Mouse (Mus musculus): ENCODE measurements around the gene Sept3. TPM values are rescaled to one million over a fixed set of nuclear protein-coding genes. Genes with fewer than 3 reads are reported as not detected.

Gene Sept3
- polyA plus RNA-seq, 1 experiment = 252 TPM

- 74% methylated on average over 12 of the region's 12 CpGs for WGBS
- Histone ChIP-seq H3K4me3 (ENCODE audit: insufficient read depth, low read depth, low read length) (no peak overlapping the region), H3K27ac (ENCODE audit: insufficient read depth, low read depth, low read length) (no peak overlapping the region), H3K4me1 (ENCODE audit: control insufficient read depth, insufficient read depth, low read length) (no peaks in the 10 kb centered on the region)
- TF ChIP-seq CTCF (IDR thresholded peaks at IDR 0.05; ENCODE audit: insufficient read depth, low read depth, low read length) = no peak
- TF ChIP-seq POLR2A (IDR thresholded peaks at IDR 0.05; ENCODE audit: insufficient read depth, low read depth, low read length) = no peak
Observed at GRCm38 (mm10) chr15:82286157-82286556, 11.5 kb downstream of the Sept3 start.

GRCm38 (mm10) chr15:82290252-82290651, 15.6 kb downstream of the Sept3 start:
- Histone ChIP-seq H3K27ac (ENCODE audit: insufficient read depth, low read depth, low read length) (no peak overlapping the region), H3K4me3 (ENCODE audit: insufficient read depth, low read depth, low read length) (no peak overlapping the region), H3K4me1 (ENCODE audit: control insufficient read depth, insufficient read depth, low read length) (peaks cover 5% of the 10 kb centered on the region)
- 88% methylated on average over 7 of the region's 7 CpGs for WGBS
- no peak for TF ChIP-seq CTCF (IDR thresholded peaks at IDR 0.05; ENCODE audit: insufficient read depth, low read depth, low read length)
- TF ChIP-seq POLR2A (IDR thresholded peaks at IDR 0.05; ENCODE audit: insufficient read depth, low read depth, low read length) = no peak

GRCm38 (mm10) chr15:82292851-82293250, 18.2 kb downstream of the Sept3 start:
- Histone ChIP-seq H3K27ac (ENCODE audit: insufficient read depth, low read depth, low read length) (no peak overlapping the region), H3K4me3 (ENCODE audit: insufficient read depth, low read depth, low read length) (no peak overlapping the region)
- WGBS = 36% methylated on average over 5 of the region's 5 CpGs

GRCm38 (mm10) chr15:82293271-82293711, 18.6 kb downstream of the Sept3 start:
- 10% methylated on average over 7 of the region's 7 CpGs for WGBS
- Histone ChIP-seq H3K4me1 (ENCODE audit: control insufficient read depth, insufficient read depth, low read length) (peaks cover 5% of the 10 kb centered on the region), H3K27ac (ENCODE audit: insufficient read depth, low read depth, low read length) (no peak overlapping the region), H3K4me3 (ENCODE audit: insufficient read depth, low read depth, low read length) (no peak overlapping the region)
- no peak for TF ChIP-seq POLR2A (IDR thresholded peaks at IDR 0.05; ENCODE audit: insufficient read depth, low read depth, low read length)
- TF ChIP-seq CTCF (IDR thresholded peaks at IDR 0.05; ENCODE audit: insufficient read depth, low read depth, low read length) = no peak

More at GRCm38 (mm10) chr15:82292851-82293250, 18.2 kb downstream of the Sept3 start:
- peaks cover 5% of the 10 kb centered on the region for H3K4me1 ChIP-seq (ENCODE audit: control insufficient read depth, insufficient read depth, low read length)
- TF ChIP-seq CTCF (IDR thresholded peaks at IDR 0.05; ENCODE audit: insufficient read depth, low read depth, low read length) = no peak
- TF ChIP-seq POLR2A (IDR thresholded peaks at IDR 0.05; ENCODE audit: insufficient read depth, low read depth, low read length) = no peak

GRCm38 (mm10) chr15:82294059-82294458, 19.4 kb downstream of the Sept3 start:
- Histone ChIP-seq H3K4me3 (ENCODE audit: insufficient read depth, low read depth, low read length) (no peak overlapping the region), H3K4me1 (ENCODE audit: control insufficient read depth, insufficient read depth, low read length) (peaks cover 5% of the 10 kb centered on the region), H3K27ac (ENCODE audit: insufficient read depth, low read depth, low read length) (no peak overlapping the region)
- TF ChIP-seq POLR2A (IDR thresholded peaks at IDR 0.05; ENCODE audit: insufficient read depth, low read depth, low read length) (no peak), CTCF (IDR thresholded peaks at IDR 0.05; ENCODE audit: insufficient read depth, low read depth, low read length) (no peak)
- WGBS = 25% methylated on average over 8 of the region's 8 CpGs

GRCm38 (mm10) chr15:82298764-82299561, 24.3 kb downstream of the Sept3 start, which contains the start of gene Wbp2nl:
Gene Wbp2nl, plus strand, starts transcription at chr15:82298954.
- Histone ChIP-seq H3K4me1 (ENCODE audit: control insufficient read depth, insufficient read depth, low read length) (no peaks in the 10 kb centered on the region; the same call in 1 of the 2 replicates), H3K27ac (ENCODE audit: insufficient read depth, low read depth, low read length) (no peak within 1 kb of the TSS), H3K4me3 (ENCODE audit: insufficient read depth, low read depth, low read length) (no peak within 1 kb of the TSS)
- WGBS = 62% methylated on average over 39 of the region's 39 CpGs
- no peak for TF ChIP-seq POLR2A (IDR thresholded peaks at IDR 0.05; ENCODE audit: insufficient read depth, low read depth, low read length)
- TF ChIP-seq CTCF (IDR thresholded peaks at IDR 0.05; ENCODE audit: insufficient read depth, low read depth, low read length) = no peak

GRCm38 (mm10) chr15:82307107-82307506, 32.4 kb downstream of the Sept3 start:
- no peak for TF ChIP-seq POLR2A (IDR thresholded peaks at IDR 0.05; ENCODE audit: insufficient read depth, low read depth, low read length)
- no peak for TF ChIP-seq CTCF (IDR thresholded peaks at IDR 0.05; ENCODE audit: insufficient read depth, low read depth, low read length)
- WGBS = 81% methylated on average over 3 of the region's 3 CpGs
- no peak overlapping the region for H3K4me3 ChIP-seq (ENCODE audit: insufficient read depth, low read depth, low read length)
- H3K27ac ChIP-seq (ENCODE audit: insufficient read depth, low read depth, low read length) = no peak overlapping the region
- H3K4me1 ChIP-seq (ENCODE audit: control insufficient read depth, insufficient read depth, low read length) = no peaks in the 10 kb centered on the region

- WGBS = 87% methylated on average over 3 of the region's 3 CpGs
- Histone ChIP-seq H3K4me1 (ENCODE audit: control insufficient read depth, insufficient read depth, low read length) (no peaks in the 10 kb centered on the region), H3K4me3 (ENCODE audit: insufficient read depth, low read depth, low read length) (no peak overlapping the region), H3K27ac (ENCODE audit: insufficient read depth, low read depth, low read length) (no peak overlapping the region)
- TF ChIP-seq CTCF (IDR thresholded peaks at IDR 0.05; ENCODE audit: insufficient read depth, low read depth, low read length) = no peak
- TF ChIP-seq POLR2A (IDR thresholded peaks at IDR 0.05; ENCODE audit: insufficient read depth, low read depth, low read length) = no peak
Observed at GRCm38 (mm10) chr15:82308416-82308815, 33.7 kb downstream of the Sept3 start.

GRCm38 (mm10) chr15:82317839-82318238, 43.1 kb downstream of the Sept3 start:
- 85% methylated on average over 6 of the region's 6 CpGs for WGBS
- TF ChIP-seq POLR2A (IDR thresholded peaks at IDR 0.05; ENCODE audit: insufficient read depth, low read depth, low read length) (no peak), CTCF (IDR thresholded peaks at IDR 0.05; ENCODE audit: insufficient read depth, low read depth, low read length) (no peak)
- no peak overlapping the region for H3K4me3 ChIP-seq (ENCODE audit: insufficient read depth, low read depth, low read length)
- H3K4me1 ChIP-seq (ENCODE audit: control insufficient read depth, insufficient read depth, low read length) = no peaks in the 10 kb centered on the region
- no peak overlapping the region for H3K27ac ChIP-seq (ENCODE audit: insufficient read depth, low read depth, low read length)

Measured in olfactory bulb, adult 2 months (tissue).